Mouse (Mus musculus): ENCODE results near the gene Myo16. TPM values are rescaled to one million over a fixed set of nuclear protein-coding genes. Genes with fewer than 3 reads are reported as not detected.

The Myo16 gene
- polyA plus RNA-seq, 1 experiment = 0.08 TPM

GRCm38 (mm10) chr8:10628725-10629124, 475.0 kb downstream of the Myo16 start:
- no peak for DNase-seq
- Histone ChIP-seq H3K27me3 (replicated peaks; ENCODE audit: control insufficient read depth, insufficient read depth, low read length) (no peaks in the 10 kb centered on the region), H3K36me3 (ENCODE audit: control insufficient read depth, insufficient read depth, low read length) (no peaks in the 10 kb centered on the region), H3K4me3 (ENCODE audit: insufficient read depth, low read depth, low read length) (no peak overlapping the region), H3K4me1 (ENCODE audit: control insufficient read depth, insufficient read depth, low read length) (no peaks in the 10 kb centered on the region), H3K27ac (ENCODE audit: insufficient read depth, low read depth, low read length) (no peak overlapping the region)
- WGBS = 55% methylated on average over 8 of the region's 8 CpGs
- TF ChIP-seq CTCF (conservative IDR thresholded peaks at IDR 0.05; ENCODE audit: insufficient read depth, insufficient read length, low read depth, low read length) (no peak), POLR2A (IDR thresholded peaks at IDR 0.05; ENCODE audit: low read depth, low read length) (no peak)

- 50% methylated on average over 5 of the region's 5 CpGs for WGBS
- DNase-seq = no peak
- no peaks in the 10 kb centered on the region for H3K36me3 ChIP-seq (ENCODE audit: control insufficient read depth, insufficient read depth, low read length)
- no peak overlapping the region for H3K4me3 ChIP-seq (ENCODE audit: insufficient read depth, low read depth, low read length)
- no peak overlapping the region for H3K27ac ChIP-seq (ENCODE audit: insufficient read depth, low read depth, low read length)
- no peak for TF ChIP-seq CTCF (conservative IDR thresholded peaks at IDR 0.05; ENCODE audit: insufficient read depth, insufficient read length, low read depth, low read length)
- no peak for TF ChIP-seq POLR2A (IDR thresholded peaks at IDR 0.05; ENCODE audit: low read depth, low read length)
- no peaks in the 10 kb centered on the region for H3K4me1 ChIP-seq (ENCODE audit: control insufficient read depth, insufficient read depth, low read length)
- H3K27me3 ChIP-seq (replicated peaks; ENCODE audit: control insufficient read depth, insufficient read depth, low read length) = no peaks in the 10 kb centered on the region
Measured at GRCm38 (mm10) chr8:10629862-10630261, 476.2 kb downstream of the Myo16 start.

DNA sequence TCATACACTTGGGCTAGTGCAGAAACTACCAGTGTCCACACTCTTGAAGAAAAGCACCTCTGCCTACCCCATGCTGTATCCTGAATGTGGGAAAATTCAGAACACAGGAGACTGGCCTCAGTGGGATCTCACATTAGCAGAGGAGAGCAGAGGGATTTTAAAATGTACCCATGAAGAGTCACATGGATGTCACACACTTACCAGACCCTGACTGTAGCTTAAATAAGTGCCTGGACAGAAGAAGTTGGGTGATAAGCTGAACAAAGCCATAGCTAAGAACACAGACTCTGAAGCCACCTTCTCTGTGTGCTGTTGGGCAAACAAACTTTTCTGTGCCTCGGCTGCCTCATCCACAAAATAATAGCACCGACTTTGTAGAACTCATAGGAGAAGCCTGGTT, 477.3 kb downstream of the Myo16 start:
- DNase-seq = no peak
- Histone ChIP-seq H3K36me3 (ENCODE audit: control insufficient read depth, insufficient read depth, low read length) (no peaks in the 10 kb centered on the region), H3K4me1 (ENCODE audit: control insufficient read depth, insufficient read depth, low read length) (no peaks in the 10 kb centered on the region), H3K27me3 (replicated peaks; ENCODE audit: control insufficient read depth, insufficient read depth, low read length) (no peaks in the 10 kb centered on the region), H3K27ac (ENCODE audit: insufficient read depth, low read depth, low read length) (no peak overlapping the region), H3K4me3 (ENCODE audit: insufficient read depth, low read depth, low read length) (no peak overlapping the region)
- 92% methylated on average over 2 of the region's 2 CpGs for WGBS
- TF ChIP-seq POLR2A (IDR thresholded peaks at IDR 0.05; ENCODE audit: low read depth, low read length) (no peak), CTCF (conservative IDR thresholded peaks at IDR 0.05; ENCODE audit: insufficient read depth, insufficient read length, low read depth, low read length) (no peak)

DNA sequence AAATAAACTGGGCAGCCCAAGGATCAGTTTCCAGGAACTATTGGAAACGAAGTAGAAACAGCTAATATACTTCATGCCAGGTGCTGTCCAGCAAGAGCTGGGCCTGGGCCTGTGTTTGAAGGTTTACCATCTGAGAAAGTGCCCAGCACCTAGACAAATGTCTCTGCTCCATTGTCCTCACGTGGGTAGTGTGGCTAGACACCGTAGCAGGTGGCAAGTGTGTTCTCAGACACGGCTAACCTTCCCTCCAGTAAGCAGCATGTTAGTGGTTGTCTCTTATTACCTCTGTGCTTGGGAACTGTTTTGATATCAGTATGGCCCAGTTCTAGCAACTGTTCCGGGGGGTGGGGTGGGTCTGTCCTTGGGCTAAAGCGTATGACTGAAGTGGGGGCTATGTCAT, 478.9 kb downstream of the Myo16 start:
- WGBS = 75% methylated on average over 6 of the region's 6 CpGs
- TF ChIP-seq CTCF (conservative IDR thresholded peaks at IDR 0.05; ENCODE audit: insufficient read depth, insufficient read length, low read depth, low read length) = no peak
- TF ChIP-seq POLR2A (IDR thresholded peaks at IDR 0.05; ENCODE audit: low read depth, low read length) = no peak

DNA sequence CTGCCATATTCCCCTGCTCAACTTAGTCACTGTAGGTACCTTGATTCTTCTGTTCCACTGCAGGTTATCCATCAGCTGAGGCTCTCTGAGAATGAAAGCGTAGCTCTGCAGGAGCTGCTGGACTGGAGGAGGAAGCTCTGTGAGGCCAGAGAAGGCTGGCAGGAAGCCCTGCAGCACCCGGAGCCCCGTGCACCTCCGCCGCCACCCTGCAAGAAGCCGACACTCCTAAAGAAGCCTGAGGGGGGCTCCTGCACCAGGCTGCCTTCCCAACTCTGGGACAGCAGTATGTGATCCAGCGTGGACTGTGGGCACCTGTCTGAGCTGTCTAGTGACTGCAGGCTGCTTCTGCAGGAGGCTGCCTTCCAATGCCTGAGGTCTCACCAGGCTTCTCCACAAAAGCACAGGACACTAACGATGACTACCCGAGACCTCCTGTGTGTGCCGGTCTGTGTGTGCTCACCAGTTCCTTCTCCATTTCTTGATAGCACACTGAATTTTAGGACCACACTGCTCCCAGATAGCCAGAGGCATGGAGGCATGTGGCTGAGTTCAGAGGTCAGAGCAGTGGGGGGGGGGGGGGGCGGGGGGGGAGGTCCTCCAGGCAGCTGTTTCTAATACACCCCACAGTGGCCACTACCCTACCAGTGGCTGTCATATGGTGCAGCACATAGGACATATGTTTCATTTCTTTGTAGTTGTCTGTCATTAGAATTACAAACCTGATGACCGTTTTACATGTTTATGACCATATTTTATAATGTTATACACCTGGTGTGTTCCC, 479.8 kb downstream of the Myo16 start:
- Histone ChIP-seq H3K4me1 (ENCODE audit: control insufficient read depth, insufficient read depth, low read length) (no peaks in the 10 kb centered on the region), H3K4me3 (ENCODE audit: insufficient read depth, low read depth, low read length) (no peak overlapping the region), H3K36me3 (ENCODE audit: control insufficient read depth, insufficient read depth, low read length) (no peaks in the 10 kb centered on the region), H3K27me3 (replicated peaks; ENCODE audit: control insufficient read depth, insufficient read depth, low read length) (no peaks in the 10 kb centered on the region), H3K27ac (ENCODE audit: insufficient read depth, low read depth, low read length) (no peak overlapping the region)
- WGBS = 59% methylated on average over 11 of the region's 12 CpGs
- TF ChIP-seq POLR2A (IDR thresholded peaks at IDR 0.05; ENCODE audit: low read depth, low read length) = no peak
- no peak for TF ChIP-seq CTCF (conservative IDR thresholded peaks at IDR 0.05; ENCODE audit: insufficient read depth, insufficient read length, low read depth, low read length)
- no peak for DNase-seq

More for the DNA sequence above, 478.9 kb downstream of the Myo16 start:
- no peak for DNase-seq
- Histone ChIP-seq H3K27ac (ENCODE audit: insufficient read depth, low read depth, low read length) (no peak overlapping the region), H3K36me3 (ENCODE audit: control insufficient read depth, insufficient read depth, low read length) (no peaks in the 10 kb centered on the region), H3K27me3 (replicated peaks; ENCODE audit: control insufficient read depth, insufficient read depth, low read length) (no peaks in the 10 kb centered on the region), H3K4me3 (ENCODE audit: insufficient read depth, low read depth, low read length) (no peak overlapping the region), H3K4me1 (ENCODE audit: control insufficient read depth, insufficient read depth, low read length) (no peaks in the 10 kb centered on the region)

- no peak for DNase-seq
- 78% methylated on average over 13 of the region's 13 CpGs for WGBS
Measured at GRCm38 (mm10) chr8:10634421-10634820, 480.7 kb downstream of the Myo16 start.

DNA sequence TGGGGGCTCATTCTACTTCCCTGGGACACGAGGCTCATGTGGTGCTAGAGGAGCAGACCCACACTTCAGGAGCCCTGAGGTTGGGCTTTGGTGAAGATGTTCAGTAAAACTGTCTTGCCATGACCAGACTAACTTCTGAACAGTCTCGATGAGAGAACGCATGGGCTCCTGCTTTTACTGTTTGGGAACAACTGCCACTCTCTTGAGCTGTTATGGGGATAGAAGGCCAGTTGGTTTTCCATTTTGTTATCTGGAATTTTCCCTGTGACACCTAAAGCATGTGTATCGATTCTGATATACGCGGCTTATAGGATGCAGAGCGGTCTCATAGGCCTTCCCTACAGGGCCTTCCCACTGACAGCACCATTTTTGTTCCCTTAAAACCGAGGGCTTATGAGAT, 485.2 kb downstream of the Myo16 start:
- no peaks in the 10 kb centered on the region for H3K4me1 ChIP-seq (ENCODE audit: control insufficient read depth, insufficient read depth, low read length)
- DNase-seq = no peak
- no peaks in the 10 kb centered on the region for H3K36me3 ChIP-seq (ENCODE audit: control insufficient read depth, insufficient read depth, low read length)
- TF ChIP-seq CTCF (conservative IDR thresholded peaks at IDR 0.05; ENCODE audit: insufficient read depth, insufficient read length, low read depth, low read length) (no peak), POLR2A (IDR thresholded peaks at IDR 0.05; ENCODE audit: low read depth, low read length) (no peak)
- H3K27ac ChIP-seq (ENCODE audit: insufficient read depth, low read depth, low read length) = no peak overlapping the region
- WGBS = 92% methylated on average over 8 of the region's 8 CpGs
- no peaks in the 10 kb centered on the region for H3K27me3 ChIP-seq (replicated peaks; ENCODE audit: control insufficient read depth, insufficient read depth, low read length)
- H3K4me3 ChIP-seq (ENCODE audit: insufficient read depth, low read depth, low read length) = no peak overlapping the region

More at GRCm38 (mm10) chr8:10634421-10634820, 480.7 kb downstream of the Myo16 start:
- no peaks in the 10 kb centered on the region for H3K4me1 ChIP-seq (ENCODE audit: control insufficient read depth, insufficient read depth, low read length)
- no peak for TF ChIP-seq POLR2A (IDR thresholded peaks at IDR 0.05; ENCODE audit: low read depth, low read length)
- TF ChIP-seq CTCF (conservative IDR thresholded peaks at IDR 0.05; ENCODE audit: insufficient read depth, insufficient read length, low read depth, low read length) = no peak
- H3K36me3 ChIP-seq (ENCODE audit: control insufficient read depth, insufficient read depth, low read length) = no peaks in the 10 kb centered on the region
- no peak overlapping the region for H3K27ac ChIP-seq (ENCODE audit: insufficient read depth, low read depth, low read length)
- no peaks in the 10 kb centered on the region for H3K27me3 ChIP-seq (replicated peaks; ENCODE audit: control insufficient read depth, insufficient read depth, low read length)
- H3K4me3 ChIP-seq (ENCODE audit: insufficient read depth, low read depth, low read length) = no peak overlapping the region

Data from kidney, adult 2 months (tissue).